Mouse (Mus musculus) E14TG2a.4 (cell line): ENCODE measurements around the gene Serinc5.

Experiments used
- H3K27me3 ChIP-seq: 2 replicates; pipeline ENCODE4 v1.6.1; 2014; ENCODE audit warnings: low read length, control low read depth; ENCODE audit not compliant: insufficient read depth
- H3K36me3 ChIP-seq: 2 replicates; pipeline ENCODE4 v1.6.1; 2014; ENCODE audit warnings: low read length, control low read depth; ENCODE audit not compliant: insufficient read depth
- H3K4me1 ChIP-seq: replicated peaks from 2 replicates; pipeline ENCODE4 v1.6.1; 2014; ENCODE audit warnings: low read depth, low read length, control low read depth
- H3K4me3 ChIP-seq: replicated peaks from 2 replicates; pipeline ENCODE4 v1.5.1; 2014; ENCODE audit warnings: mild to moderate bottlenecking, low read length
- H3K9me3 ChIP-seq: 2 replicates; pipeline ENCODE4 v1.6.1; 2014; ENCODE audit warnings: low read length, control low read depth
- CTCF ChIP-seq: conservative IDR thresholded peaks from 2 replicates; pipeline ENCODE4 v1.5.1; 2014; ENCODE audit warnings: low read length
- NANOG ChIP-seq: IDR thresholded peaks from 2 replicates; pipeline ENCODE4 v1.6.1; 2014; ENCODE audit warnings: borderline replicate concordance, low read length, mixed read lengths
- POU5F1 ChIP-seq: IDR thresholded peaks from 2 replicates; pipeline ENCODE4 v1.6.1; 2014; ENCODE audit warnings: low read length, borderline replicate concordance

Serinc5 gene

DNA sequence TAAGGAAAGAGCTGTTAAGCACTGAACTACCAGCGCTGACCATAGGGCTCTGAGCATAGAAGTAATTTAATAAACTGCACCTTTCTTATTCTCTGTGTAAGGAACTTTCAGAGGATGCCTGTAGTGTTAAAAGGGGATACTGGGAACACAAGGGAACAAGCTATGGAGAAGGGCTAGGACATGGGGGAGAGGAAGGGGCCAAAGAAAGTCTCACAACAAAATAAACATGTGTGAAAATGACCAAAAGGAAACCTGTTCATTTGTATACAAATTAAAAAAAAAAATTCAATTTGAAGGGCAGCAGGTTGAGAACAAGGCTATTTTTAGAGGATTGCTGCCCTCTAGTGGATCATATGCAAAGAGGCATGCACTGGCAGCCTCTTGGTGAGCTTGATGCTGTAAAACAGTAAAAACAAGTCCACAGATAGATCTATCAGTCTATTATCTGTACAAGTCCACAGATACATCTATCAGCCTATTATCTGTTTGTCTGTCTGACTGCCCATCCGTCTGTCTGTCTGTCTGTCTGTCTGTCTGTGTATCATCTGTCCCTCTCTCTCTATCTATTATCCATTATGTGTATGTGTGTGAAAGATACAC, 129.9 kb downstream of the Serinc5 start:
- TF ChIP-seq NANOG (no peak), CTCF (peak; percentile 66)
- H3K36me3 ChIP-seq = no peaks in the 10 kb centered on the region
- H3K9me3 ChIP-seq = no peaks in the 10 kb centered on the region
- no peak overlapping the region for H3K4me3 ChIP-seq
- no peaks in the 10 kb centered on the region for H3K4me1 ChIP-seq
- H3K27me3 ChIP-seq = 0 out of 2 replicates have a peak, but pooled peaks cover 4% of the 10 kb centered on the region

DNA sequence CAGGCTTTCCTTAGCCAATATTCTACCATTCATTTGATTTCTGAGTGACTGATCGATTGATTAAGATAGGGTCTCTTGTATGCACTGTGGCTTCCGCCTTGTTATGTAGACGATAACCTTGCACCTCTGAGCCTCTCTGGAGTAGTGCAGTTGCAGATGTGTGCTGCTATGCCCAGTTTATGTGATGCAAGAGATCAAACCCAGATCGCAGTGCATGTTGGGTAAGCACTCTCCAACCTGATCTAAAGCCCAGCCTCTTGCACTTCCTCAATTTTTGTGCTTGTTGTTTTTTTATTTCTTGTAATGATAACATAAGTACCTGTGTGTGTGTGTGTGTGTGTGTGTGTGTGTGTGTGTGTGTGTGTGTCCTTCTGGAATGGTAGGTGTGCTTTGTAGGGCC, 132.0 kb downstream of the Serinc5 start:
- Histone ChIP-seq H3K4me1 (no peaks in the 10 kb centered on the region), H3K36me3 (no peaks in the 10 kb centered on the region), H3K9me3 (no peaks in the 10 kb centered on the region), H3K27me3 (no peaks in the 10 kb centered on the region), H3K4me3 (no peak overlapping the region)
- TF ChIP-seq POU5F1 (no peak), CTCF (no peak), NANOG (no peak)

- Histone ChIP-seq H3K4me3 (no peak overlapping the region), H3K27me3 (no peaks in the 10 kb centered on the region), H3K9me3 (no peaks in the 10 kb centered on the region), H3K36me3 (no peaks in the 10 kb centered on the region), H3K4me1 (no peaks in the 10 kb centered on the region)
- no peak for TF ChIP-seq CTCF
- TF ChIP-seq NANOG = no peak
- no peak for TF ChIP-seq POU5F1
These were observed 132.4 kb downstream of the Serinc5 start for GRCm38 (mm10) chr13:92743337-92743736.

- no peaks in the 10 kb centered on the region for H3K9me3 ChIP-seq
- H3K36me3 ChIP-seq = no peaks in the 10 kb centered on the region
- 0 out of 2 replicates have a peak, but pooled peaks cover 6% of the 10 kb centered on the region for H3K4me1 ChIP-seq
- H3K27me3 ChIP-seq = no peaks in the 10 kb centered on the region; the same call in 1 of the 2 replicates
- TF ChIP-seq CTCF (peak; percentile 57), POU5F1 (no peak), NANOG (no peak)
- H3K4me3 ChIP-seq = no peak overlapping the region
These were observed 140.2 kb downstream of the Serinc5 start for GRCm38 (mm10) chr13:92750976-92751518.

DNA sequence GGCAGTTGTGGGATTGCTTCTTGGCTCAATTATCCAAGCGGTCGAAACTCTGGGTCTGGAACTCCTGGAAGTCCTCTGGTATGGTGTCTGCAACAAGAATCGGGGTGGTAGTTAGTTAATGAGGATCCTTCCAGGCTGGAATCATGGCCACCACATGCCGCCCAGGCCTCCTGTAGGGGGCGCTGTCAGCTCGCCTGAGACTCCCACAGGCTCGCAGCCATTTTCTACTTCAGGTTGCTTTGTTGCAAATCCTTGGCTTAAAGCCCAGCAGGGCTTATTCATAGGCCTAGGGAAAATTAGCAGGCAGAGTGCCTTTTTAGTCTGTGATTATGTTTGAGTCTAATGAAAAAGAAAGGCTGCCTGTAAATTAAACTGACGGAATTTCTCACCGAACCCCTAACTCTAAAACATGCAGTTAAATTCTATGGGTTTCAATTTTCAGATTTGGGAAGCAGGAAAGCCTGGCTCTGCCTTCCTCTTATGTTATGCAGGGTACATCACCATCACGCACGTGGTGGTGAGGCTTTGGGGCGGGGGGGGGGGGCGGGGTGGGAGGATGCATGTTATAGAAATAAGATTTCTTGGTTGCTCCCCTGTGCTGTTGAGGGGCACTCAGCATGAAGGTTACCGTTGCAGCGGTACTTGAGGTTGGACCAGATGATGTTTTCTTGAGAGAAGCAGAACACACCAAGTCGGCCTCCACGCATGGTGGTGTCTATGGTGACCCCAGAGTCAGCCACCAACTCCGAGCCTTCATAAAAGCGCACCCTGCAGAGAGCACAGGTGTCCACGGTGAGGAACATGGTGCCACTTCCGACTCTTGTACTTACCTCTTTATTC, 141.1 kb downstream of the Serinc5 start:
- H3K9me3 ChIP-seq = no peaks in the 10 kb centered on the region
- no peaks in the 10 kb centered on the region; the same call in 1 of the 2 replicates for H3K27me3 ChIP-seq
- H3K36me3 ChIP-seq = no peaks in the 10 kb centered on the region
- H3K4me1 ChIP-seq = 0 out of 2 replicates have a peak, but pooled peaks cover 6% of the 10 kb centered on the region
- TF ChIP-seq NANOG = no peak
- TF ChIP-seq CTCF = peak; percentile 73
- H3K4me3 ChIP-seq = no peak overlapping the region

GRCm38 (mm10) chr13:92753676-92754075, 142.8 kb downstream of the Serinc5 start:
- H3K4me3 ChIP-seq = no peak overlapping the region
- H3K4me1 ChIP-seq = 0 out of 2 replicates have a peak, but pooled peaks cover 6% of the 10 kb centered on the region
- no peaks in the 10 kb centered on the region for H3K36me3 ChIP-seq
- TF ChIP-seq POU5F1 (no peak), CTCF (no peak), NANOG (no peak)
- no peaks in the 10 kb centered on the region for H3K9me3 ChIP-seq
- no peaks in the 10 kb centered on the region; the same call in 1 of the 2 replicates for H3K27me3 ChIP-seq

- Histone ChIP-seq H3K27me3 (0 out of 2 replicates have a peak, but pooled peaks cover 5% of the 10 kb centered on the region), H3K4me1 (0 out of 2 replicates have a peak, but pooled peaks cover 6% of the 10 kb centered on the region), H3K36me3 (no peaks in the 10 kb centered on the region), H3K9me3 (no peaks in the 10 kb centered on the region), H3K4me3 (no peak overlapping the region)
- no peak for TF ChIP-seq POU5F1
- no peak for TF ChIP-seq CTCF
- no peak for TF ChIP-seq NANOG
These were observed 144.1 kb downstream of the Serinc5 start for GRCm38 (mm10) chr13:92755036-92755435.

- Histone ChIP-seq H3K27me3 (0 out of 2 replicates have a peak, but pooled peaks cover 5% of the 10 kb centered on the region), H3K36me3 (no peaks in the 10 kb centered on the region), H3K4me3 (no peak overlapping the region), H3K4me1 (no peaks in the 10 kb centered on the region), H3K9me3 (no peaks in the 10 kb centered on the region)
- TF ChIP-seq POU5F1 (no peak), NANOG (no peak), CTCF (no peak)
These were observed 147.2 kb downstream of the Serinc5 start for GRCm38 (mm10) chr13:92757972-92758585.
